Mouse (Mus musculus) MEL-GATA-1-ER (cell line): ENCODE data around the gene Ptms.
"Not testable (repeated sequence)": the region's sequence is repeated elsewhere in the genome, so short reads cannot be mapped to it uniquely, and the experiment has no call there.

ENCODE experiments used
- DNase-seq: peaks from one replicate; pipeline ENCODE4 v3.0.0-alpha.2; 2012; ENCODE audit warnings: low read depth; ENCODE audit errors: extremely low read depth

The Ptms gene

DNA sequence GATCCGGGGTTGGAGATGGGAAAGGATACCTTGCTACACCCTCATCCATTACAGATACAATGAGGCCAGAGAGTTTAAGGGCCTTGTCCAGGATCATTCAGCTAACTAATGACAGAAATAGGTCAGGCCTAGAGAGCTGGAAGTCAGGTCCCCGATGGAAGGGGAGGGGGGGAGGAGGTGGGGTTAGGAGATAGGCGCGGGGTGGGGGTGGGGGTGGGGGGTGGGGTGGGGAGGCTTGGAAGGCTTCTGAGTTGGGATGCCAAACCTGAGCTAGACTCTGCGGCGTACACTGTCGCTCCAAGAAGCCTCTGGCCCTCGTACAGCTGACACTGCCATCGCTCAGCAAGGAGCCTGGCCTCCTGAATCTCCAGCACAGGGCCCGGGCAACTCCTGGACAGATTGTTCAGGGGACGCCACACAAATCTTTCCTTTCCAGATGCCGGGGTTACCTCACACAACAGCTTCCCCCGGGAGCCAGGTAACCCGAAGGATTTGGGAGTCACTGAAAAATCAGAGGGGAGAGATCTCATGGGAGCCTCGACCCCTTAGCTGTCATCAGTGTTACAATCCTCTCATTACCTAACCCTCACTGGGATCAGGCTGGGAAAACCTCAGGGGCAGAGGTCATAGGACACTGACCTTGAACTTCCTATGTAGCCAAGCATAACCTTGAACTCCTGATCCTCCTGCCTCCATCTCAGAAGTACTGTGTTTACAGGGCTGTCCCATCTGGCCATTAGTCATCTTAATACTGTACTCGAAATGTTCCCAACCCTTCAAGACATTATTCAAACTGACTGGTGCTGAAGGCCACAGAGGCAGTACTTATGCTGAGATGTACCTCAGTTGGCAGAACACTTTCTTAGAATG is 14.7 kb downstream of the Ptms start:
- no peak for DNase-seq

DNA sequence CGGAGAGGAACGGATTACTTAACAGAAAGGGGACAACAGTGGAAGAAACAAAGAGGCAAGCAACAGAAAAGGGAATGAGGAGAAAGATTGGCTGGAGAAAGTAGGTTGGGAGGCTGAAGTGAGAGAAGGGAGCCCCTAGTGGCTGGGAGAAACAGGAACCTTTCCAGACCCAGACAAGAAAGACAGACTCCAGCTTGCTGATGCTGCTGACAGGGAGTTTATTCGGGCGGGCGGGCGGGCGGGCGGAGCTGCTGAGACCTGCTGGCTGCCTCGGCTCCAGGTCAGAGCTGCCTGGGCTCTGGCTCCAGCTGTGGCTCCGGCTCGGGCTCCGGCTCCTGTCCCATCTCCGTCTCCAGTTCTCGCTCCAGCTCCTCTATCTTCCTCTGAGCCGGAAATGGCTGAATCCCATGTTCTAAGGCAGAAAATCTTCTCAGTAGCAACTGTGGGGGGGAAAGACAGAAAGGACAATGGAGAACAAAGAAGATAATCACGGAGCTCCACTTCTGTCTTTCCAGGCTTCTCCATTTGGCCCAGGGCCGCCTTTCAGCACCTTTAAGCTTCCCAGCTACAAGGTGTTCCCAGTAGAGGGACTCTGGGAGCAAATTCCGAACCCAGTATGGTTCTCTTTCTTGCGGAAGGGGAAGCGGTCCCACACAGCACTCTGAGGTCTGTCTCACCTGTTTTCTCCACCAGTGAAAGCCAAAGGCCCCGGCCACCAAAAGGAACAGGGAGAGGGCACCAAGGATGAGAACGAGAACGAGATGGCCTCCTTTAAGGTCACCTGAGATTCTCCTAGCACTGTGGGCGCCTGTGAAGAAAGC is 15.5 kb downstream of the Ptms start:
- peak; percentile 75 for DNase-seq

DNA sequence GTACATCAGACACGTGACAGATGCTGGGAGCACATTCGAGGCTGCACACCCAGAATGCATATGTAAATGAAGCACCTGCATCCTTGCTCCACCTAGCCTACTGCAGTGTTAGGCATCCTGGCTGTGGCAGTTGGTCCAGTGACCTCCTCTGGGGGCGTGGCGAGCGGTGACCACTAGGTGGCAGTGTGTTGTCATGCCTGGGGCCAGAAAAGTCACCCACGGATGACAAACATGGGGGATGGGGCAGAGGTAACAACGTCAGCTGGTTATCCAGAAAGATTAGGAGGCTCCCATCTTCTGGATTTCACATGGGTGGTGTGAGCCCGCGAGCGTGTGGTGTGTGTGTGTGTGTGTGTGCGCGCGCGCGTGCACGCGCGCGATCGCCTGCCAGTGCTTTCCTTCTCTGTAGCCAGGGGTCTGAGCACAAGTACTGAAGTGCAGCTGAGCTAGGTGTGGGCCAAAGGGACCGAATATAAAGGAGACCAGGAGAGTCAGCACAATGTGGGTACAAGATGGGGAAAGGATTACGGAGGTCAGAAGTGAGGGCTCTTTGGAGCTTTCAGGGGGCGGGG is 16.2 kb downstream of the Ptms start:
- DNase-seq = peak; percentile 67

DNA sequence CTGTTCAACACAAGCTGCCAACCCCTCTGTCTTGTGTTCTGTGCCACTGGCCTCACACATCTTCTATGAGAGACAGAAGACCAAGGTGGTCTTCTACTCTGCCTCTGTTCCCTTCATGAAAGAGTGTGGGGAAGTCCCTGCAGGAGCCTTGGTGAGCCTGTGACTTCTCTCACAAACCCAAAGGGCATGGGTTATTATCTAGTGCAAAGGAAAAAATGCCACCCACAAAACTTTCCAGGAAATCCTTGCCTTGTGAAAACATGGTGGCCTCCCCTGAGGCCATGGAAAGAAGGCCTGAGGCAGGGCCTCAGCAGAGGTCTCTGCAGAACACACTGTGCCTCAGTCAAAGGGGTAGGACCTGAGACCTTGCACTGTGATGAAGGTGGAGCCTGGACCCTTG is 18.1 kb downstream of the Ptms start:
- no peak for DNase-seq

DNA sequence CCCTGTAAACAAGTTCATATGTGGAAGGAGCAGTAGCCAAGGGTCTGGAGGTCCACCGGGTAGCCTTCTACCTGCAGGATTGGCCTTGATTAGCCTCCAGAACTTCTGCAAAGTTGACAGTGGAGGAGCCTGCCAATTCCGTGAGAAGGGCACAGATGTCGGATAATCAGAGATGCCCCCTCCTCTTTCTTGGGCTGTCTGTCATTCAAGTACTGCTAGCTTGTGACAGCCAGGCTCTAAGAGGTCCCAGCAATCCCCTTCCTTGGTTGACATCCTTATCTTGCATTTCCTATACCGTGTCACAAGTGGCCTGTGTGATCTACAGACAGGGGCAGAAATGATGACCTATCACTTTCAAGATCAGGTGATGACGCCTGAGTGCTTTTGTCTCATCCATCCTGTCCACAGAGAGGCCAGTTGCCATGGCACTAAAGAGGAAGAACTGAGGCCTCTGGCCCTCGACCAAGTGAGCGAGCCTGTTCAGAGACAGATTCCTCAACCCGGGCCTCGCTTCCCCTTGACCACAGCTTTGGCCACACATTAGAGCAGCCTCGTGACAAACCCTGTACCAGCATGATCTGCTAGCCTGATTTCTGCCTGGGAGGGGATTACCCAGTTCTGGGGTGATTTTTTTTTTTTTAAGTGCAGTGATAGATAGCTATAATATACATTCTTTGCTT is 19.0 kb downstream of the Ptms start:
- DNase-seq = no peak

DNA sequence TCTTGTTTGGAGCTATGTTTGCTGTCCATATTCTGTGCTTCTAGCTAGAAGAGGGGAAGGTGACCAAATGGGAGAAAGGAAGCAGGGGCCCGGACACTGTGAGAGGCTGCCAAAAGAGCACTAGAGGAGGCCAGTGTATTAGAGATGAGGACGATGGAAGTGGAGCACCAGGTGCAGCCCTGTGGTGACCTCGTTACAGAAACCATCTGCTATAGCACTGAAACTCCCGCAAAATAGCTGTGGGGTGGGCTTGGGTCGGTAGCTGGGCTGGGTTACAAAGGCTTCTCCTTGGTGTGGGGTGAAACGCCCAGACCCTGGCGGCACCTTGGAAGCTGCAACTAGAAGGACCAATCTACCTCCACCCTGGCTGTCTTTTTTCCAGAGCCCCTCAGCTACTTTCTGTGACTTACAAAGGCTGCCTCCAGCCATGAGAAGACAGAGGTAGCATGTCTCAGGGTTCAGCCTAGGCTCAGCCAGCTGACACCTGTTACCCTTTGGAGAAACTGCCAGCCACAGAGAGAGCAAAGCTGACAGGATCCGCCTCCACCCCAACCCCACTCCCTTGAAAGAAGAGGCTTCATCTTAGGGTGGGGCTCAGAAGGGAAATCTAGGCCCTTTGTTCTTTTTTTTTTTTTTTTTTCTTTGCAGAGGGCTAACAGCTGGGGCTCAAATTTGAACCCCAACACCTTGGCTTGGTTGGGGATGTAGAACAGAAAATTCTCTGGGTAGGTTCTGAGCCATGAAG is 19.7 kb downstream of the Ptms start:
- DNase-seq = no peak

DNA sequence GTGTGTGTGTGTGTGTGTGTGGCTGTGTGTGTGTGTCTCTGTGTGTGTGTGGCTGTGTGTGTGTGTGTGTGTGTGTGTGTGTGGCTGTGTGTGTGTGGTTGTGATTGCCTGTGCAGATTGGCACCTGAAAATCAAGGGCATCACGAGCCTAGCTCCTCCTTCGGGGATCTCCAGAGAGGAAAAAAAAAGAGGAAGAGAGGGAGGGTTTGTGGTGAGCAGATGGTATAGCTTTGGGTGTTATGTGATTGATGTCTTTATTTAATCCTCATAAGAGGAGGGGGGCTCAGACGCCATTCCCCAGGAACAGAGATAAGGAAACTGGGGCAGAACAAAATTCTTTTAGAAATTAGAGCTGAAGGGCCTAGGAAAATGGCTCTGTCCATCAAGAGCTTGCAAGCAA is 21.5 kb downstream of the Ptms start:
- DNase-seq = no peak

DNA sequence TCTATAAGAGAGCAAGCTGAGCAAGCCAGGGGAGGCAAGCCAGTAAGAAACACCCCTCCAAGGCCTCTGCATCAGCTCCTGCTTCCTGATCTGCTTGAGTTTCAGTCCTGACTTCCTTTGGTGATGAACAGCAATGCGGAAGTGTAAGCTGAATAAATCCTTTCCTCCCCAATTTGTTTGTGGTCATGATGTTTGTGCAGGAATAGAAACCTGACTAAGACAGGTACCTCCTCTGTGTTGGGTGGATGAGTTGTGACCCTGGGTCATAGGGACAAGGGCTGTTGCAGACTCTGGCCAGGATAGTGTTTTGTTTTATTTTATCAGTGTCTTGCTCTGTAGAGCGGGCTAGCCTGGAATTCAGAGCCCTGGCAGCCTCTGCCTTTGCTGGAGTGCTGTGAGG is 25.8 kb downstream of the Ptms start:
- DNase-seq = not testable (repeated sequence)

DNA sequence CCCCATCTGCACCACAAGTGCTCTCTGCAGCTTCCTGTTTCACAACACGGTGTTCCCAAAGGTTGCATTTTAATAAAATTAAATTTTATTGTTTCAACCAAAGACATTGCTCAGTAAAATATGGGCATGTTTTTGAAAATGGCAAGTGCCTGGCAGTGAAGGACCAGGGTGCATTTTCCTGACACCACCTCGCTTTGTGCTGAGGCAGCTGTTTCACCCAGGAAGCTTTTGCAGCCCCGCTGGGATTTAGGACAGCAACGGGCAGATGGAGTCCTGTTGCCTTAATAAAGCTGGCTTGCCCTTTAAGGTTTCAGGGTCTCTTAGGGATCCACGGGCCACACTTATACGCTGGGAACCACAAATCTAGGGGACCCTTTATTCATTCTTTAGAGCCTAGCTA is 28.9 kb downstream of the Ptms start:
- no peak for DNase-seq

DNA sequence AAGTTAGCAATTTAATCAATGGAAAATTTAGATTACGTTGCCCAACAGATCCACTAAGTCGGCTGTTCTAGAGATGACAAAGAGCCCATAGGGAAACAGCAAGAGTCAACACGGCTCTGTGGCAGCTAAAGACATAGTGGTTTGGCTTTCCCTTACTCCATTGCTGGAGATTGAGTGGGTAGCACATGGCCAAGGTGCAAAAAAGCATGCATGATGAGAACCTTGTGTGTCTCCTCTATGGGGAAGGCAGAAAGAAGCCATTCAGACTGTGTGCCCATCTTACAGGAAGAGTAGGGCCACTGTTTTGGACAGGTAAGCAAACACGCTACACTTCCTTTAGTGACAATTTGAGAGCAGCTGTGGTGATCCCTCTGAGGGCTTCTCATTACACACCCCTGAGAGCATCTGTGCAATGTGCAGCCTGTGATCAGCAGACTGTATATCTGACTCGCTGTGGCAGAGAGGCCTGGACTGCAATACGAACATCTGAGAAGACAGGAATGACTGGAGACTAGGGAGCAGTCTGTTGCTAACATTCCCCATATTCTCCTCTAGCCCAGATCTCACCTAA is 31.3 kb downstream of the Ptms start:
- DNase-seq = no peak

DNA sequence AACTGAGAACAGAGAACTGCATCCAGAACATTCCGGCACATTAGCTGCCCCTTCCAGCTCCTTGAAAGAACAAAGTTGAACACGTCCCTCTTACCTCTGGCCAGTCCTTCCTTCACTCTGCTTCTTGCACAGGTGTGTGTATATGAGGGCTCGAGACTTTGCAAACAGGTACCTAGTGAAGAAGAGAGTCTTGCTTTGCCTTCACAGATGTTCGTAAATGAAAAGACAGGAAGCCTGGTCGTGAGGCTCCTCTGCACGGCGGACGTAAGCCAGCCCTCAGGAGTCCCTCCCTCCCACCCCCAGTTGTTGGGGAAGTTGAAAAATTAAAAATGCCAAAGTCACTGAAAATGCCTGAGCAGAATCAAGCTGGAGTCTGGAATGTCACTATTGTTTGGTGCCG is 31.9 kb downstream of the Ptms start, which contains the start of gene Cd4:
Cd4 (minus strand) TSS at position 236 of the 400 bp plus-strand sequence.
- no peak for DNase-seq

DNA sequence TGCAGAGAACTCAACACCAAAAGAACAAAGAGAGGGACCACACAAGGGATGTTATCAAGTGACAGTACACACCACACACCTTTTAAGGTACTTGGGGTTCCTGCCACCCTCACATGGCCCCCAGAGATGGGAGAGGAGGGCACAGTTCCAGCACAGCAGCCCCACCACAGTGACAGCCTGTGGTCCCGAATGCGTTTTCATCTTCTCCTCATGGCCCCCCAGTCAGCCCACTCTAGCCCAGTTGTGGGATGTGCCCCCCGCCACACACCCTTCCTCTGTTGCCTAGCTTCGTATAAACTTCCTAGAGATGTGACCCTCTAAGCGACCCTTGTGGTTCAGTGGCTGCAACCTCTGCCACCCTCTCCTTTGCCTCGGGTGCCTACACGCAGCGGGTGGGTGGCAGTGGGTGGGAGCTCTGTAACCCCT is 33.9 kb downstream of the Ptms start:
- no peak for DNase-seq

DNA sequence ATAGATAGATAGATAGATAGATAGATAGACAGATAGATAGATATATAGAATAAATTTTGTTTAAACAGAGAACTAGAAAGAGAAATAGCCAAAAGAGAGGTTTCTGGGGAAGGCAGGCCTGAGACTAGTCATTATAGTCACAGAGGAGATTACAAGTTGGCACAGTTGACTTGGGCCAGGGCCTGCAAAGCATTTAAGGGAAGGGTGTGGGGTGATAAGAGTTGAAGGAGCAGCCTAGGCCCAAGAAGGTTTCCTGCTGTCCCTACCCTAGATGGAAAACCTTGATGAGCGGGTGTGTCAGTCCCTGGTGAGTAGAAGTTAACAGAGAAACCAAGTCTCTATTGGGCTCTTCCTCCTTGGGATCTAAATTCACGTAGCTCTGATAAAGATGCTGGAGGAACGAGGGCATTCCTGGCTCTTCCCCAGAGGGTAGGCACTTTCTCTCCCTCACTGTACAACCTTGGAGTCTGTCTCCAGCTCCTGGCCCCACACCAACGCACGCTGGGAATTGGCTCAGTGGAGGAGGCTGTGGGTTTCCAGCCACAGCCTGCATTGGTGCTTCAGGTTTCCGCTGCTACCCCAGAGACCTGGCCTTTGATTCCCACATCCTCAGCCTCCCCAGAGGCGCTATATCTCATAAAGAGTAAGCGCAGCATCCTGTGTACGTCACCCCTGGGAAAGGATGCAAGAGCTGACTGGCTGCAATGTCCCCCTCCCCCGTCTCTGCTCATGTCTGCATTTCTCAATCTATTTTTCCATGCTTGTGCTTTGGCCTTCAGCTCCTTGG is 35.0 kb downstream of the Ptms start:
- no peak for DNase-seq

DNA sequence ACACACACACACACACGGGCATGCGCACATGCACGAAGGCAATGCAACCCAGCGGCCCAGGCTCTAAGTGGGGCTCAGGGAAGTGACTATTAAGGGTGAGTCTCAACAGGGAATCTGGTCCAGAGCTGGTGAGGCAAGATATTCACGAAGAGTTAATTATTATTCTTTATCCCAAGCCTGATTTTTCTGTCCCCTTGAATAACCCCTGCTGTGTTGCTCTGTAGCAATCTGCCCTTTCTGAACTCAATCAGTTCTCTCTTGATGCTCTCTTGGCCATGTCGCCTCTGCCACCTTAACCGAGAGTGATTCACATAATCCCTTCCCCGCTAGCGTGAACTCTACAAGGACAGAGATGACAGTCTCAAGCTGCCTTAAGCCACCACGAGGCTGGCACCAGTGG is 36.6 kb downstream of the Ptms start:
- no peak for DNase-seq

DNA sequence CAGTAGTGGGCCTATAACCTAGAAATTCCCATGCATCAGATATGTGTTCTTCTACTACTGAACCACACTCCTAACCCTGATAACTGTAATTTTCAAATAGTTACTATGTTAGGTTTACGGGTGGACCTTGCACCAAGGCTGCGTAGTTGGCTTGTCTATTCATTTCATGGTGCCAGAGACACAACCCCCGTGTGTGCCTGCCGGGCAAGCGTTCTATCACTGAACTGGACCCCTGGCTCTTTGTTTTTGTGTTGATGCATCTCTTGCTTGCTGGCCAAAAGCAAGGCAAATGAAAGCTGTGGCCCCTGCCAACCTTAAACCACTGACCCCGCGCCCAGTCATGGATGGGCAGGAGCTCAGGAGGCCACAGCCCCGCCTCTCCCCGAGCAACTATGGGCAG is 38.1 kb downstream of the Ptms start:
- no peak for DNase-seq

DNA sequence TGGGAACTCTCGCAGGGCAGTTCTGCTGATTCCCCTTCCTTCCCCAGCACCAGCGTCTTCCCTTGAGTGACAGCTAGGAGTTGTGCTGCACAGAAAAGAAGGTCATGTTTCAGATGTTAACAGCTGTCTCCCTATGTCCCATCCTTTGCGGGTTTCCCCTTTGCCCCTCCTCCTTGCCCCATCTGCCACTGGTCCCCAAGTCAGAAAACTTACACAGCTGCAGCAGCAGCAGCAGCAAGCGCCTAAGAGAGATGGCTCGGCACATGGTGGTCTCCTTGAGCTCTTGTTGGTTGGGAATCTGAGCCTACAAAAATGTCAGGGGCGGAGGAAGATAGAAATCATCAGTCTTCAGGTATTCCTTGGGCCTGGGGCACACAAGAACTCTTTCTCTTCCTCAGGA is 40.5 kb downstream of the Ptms start:
- no peak for DNase-seq

DNA sequence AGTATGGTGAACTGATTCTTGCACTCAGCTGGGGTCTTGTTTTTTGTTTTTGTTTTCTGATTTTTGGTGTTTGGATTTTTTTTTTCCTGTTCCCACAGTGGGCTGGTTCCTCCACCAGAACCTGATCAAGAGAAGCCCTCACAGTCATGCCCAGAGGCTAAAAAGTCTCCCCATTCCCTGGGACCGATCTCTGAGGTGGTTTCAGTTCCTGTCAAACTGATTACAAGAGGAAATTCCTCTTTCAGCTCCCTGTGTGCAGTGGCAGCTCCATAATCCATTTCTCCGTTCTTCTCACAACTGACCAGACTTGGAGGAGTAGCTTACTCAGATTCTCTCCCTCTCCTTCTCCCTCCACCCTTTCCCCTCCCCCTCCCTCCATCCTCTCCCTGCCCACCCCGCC is 45.6 kb downstream of the Ptms start:
- DNase-seq = no peak

DNA sequence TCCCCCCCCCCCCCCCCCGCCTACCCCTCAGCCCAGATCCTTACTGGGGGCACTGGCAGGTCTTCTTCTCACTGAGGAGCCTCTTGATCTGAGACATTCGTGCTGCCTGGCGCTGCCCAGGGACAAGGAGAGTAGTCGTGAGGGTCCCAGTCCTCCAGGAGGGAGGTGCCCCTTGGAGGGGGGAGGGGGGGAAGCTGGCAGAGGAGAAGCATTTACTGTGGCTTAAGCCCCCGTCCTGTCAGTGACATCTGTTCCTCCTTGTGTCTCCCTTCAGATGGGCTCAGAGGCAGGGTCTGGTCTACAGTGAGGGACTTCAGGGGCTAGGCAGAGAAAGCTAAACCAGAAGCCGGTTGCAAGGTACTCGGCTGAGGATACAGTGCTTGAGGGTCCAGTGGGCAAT is 53.3 kb downstream of the Ptms start:
- DNase-seq = no peak

DNA sequence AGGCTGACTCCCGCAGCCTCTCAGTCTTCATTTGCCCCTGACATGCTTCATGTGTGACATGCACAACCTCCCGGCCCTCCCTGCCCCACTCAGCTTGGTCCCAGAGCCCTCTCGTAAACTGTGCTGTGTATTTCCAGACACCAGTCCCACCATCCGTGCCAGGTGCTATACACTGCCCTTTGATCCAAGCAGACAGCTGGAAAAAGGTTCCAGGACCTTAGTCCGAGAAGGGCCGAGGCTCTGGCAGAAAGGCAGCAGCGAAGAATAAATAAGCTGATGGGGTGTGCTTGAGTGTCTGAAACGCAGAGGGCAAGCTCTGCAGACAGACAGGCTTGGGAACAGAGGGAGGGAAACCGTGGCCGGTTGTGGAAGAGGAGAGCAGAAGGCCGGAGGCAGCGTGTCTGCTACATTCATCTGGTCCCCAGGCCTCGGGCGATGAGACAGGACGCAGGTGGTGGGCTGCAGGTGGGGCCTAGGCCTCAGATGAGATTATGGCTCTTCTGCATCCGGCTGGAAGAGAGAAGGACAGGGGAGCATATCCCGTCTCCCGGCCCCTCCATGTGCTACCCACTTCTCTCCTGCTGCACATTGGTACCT is 54.0 kb downstream of the Ptms start:
- no peak for DNase-seq
